Mouse (Mus musculus) heart, adult 2 months (tissue): Measurements from ENCODE around the gene Dach1. TPM values are rescaled to one million over a fixed set of nuclear protein-coding genes. Genes with fewer than 3 reads are reported as not detected.

ENCODE experiments used
- DNase-seq, 2 experiments: peaks; one replicate each; pipeline ENCODE4 v3.0.0; 2021
- H3K27ac ChIP-seq: fragments of 200-600 bp; 2 replicates; pipeline ENCODE4 v1.8.1; 2022
- H3K27me3 ChIP-seq: fragments of 200-500 bp; 2 replicates; pipeline ENCODE4 v1.6.1; 2012; ENCODE audit warnings: mild to moderate bottlenecking, low read length, inconsistent platforms, mixed read lengths; ENCODE audit not compliant: control insufficient read depth, insufficient read depth
- H3K36me3 ChIP-seq: fragments of 200-500 bp; 2 replicates; pipeline ENCODE4 v1.6.1; 2012; ENCODE audit warnings: low read length, inconsistent platforms; ENCODE audit not compliant: control insufficient read depth, insufficient read depth
- H3K4me1 ChIP-seq: fragments of 200-500 bp; 2 replicates; pipeline ENCODE4 v1.6.1; 2011; ENCODE audit warnings: low read length; ENCODE audit not compliant: control insufficient read depth, insufficient read depth
- H3K4me3 ChIP-seq: fragments of 200-600 bp; 2 replicates; pipeline ENCODE4 v1.8.1; 2022
- H3K79me2 ChIP-seq: fragments of 200-500 bp; replicated peaks from 2 replicates; pipeline ENCODE4 v1.6.1; 2012; ENCODE audit warnings: mild to moderate bottlenecking, inconsistent platforms, low read length, moderate library complexity, mixed read lengths; ENCODE audit not compliant: control insufficient read depth, insufficient read depth
- H3K9ac ChIP-seq: fragments of 200-500 bp; 2 replicates; pipeline ENCODE4 v1.6.1; 2012; ENCODE audit warnings: low read depth, mild to moderate bottlenecking, control low read depth, inconsistent platforms, low read length, mixed read lengths
- CTCF ChIP-seq: fragments of 200-600 bp; IDR thresholded peaks from 2 replicates; pipeline ENCODE4 v1.8.1; 2022; ENCODE audit warnings: antibody characterized with exemption, mild to moderate bottlenecking, moderate library complexity
- EP300 ChIP-seq: fragments of 200-500 bp; IDR thresholded peaks from 2 replicates; pipeline ENCODE4 v1.6.1; 2011; ENCODE audit warnings: low read depth, low read length, control low read depth; ENCODE audit not compliant: insufficient read depth
- POLR2A ChIP-seq: fragments of 200-500 bp; IDR thresholded peaks from 2 replicates; pipeline ENCODE4 v1.6.1; 2011; ENCODE audit warnings: mild to moderate bottlenecking, low read depth, low read length, control low read depth; ENCODE audit not compliant: insufficient read depth
- WGBS: fragments of 180-500 bp; shearing (Covaris S2); methylation state at CpG from one replicate; pipeline ENCODE4 v1.1.7; 2018; 5-methylcytosine and 5-hydroxymethylcytosine counted together
- intact Hi-C: fragments of 180-260 bp; cut with DNase I; formaldehyde crosslinking; loops from one replicate; pipeline ENCODE4 v1.15.1; 2025
- polyA plus RNA-seq: library from polyadenylated mRNA; depleted of rRNA; stranded (reverse); fragments of >200 nt; gene quantifications from 2 replicates; pipeline ENCODE4 v1.2.3, GENCODE M21; 2012
- total RNA-seq, 2 experiments: library from RNA; stranded (reverse); gene quantifications; 2 replicates each; pipeline ENCODE4 v1.2.3; 2021

Gene Dach1
- total and polyA plus RNA-seq, 3 experiments, result 2.7 to 8.4 (median 7.7) TPM

- no peaks in the 10 kb centered on the region for H3K36me3 ChIP-seq
- H3K4me3 ChIP-seq, result no peak overlapping the region
- no peaks in the 10 kb centered on the region for H3K27me3 ChIP-seq
- no peak overlapping the region for H3K9ac ChIP-seq
- H3K4me1 ChIP-seq, result no peaks in the 10 kb centered on the region
- no peaks in the 10 kb centered on the region for H3K79me2 ChIP-seq
- no peak for DNase-seq
- intact Hi-C loops, result no loop called here
- TF ChIP-seq EP300, result no peak
- no peak for TF ChIP-seq POLR2A
- no peak for TF ChIP-seq CTCF
- WGBS, result 81% methylated on average over 10 of the region's 10 CpGs
- no peak overlapping the region for H3K27ac ChIP-seq
Observed at GRCm38 (mm10) chr14:98104314-98104955, 65.1 kb downstream of the Dach1 start.

GRCm38 (mm10) chr14:98095229-98095628 is 74.3 kb downstream of the Dach1 start:
- H3K4me1 ChIP-seq, result no peaks in the 10 kb centered on the region
- 86% methylated on average over 4 of the region's 4 CpGs for WGBS
- no peak for DNase-seq
- no peak overlapping the region for H3K27ac ChIP-seq
- TF ChIP-seq EP300, result no peak
- TF ChIP-seq POLR2A, result no peak
- no peak for TF ChIP-seq CTCF
- no peak overlapping the region for H3K9ac ChIP-seq
- no peaks in the 10 kb centered on the region for H3K27me3 ChIP-seq
- no peaks in the 10 kb centered on the region for H3K79me2 ChIP-seq
- intact Hi-C loops, result no loop called here
- no peaks in the 10 kb centered on the region for H3K36me3 ChIP-seq
- H3K4me3 ChIP-seq, result no peak overlapping the region

DNA sequence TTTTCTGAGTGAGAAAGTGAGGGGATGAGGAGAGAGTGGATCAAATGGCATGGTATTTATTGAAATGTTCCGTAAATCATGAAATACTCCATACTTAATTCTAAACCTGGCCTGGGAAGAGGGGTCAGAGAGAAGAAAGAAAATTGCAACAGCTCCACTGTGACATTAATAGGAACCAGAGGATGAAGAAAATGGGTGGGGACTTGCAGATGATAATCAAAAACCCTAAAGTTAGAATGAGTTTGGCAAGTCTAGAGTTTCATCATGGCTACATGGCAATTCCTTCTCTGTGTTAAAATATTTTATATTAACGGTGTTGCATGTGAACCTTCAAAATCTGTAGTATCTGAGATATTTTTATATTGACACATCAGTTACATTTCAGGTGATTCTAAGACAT is 80.3 kb downstream of the Dach1 start:
- H3K4me1 ChIP-seq, result peaks cover 2% of the 10 kb centered on the region
- WGBS, result 94% methylated on average over 2 of the region's 2 CpGs
- H3K9ac ChIP-seq, result no peak overlapping the region
- no peak overlapping the region for H3K27ac ChIP-seq
- intact Hi-C loops, result no loop called here
- no peaks in the 10 kb centered on the region for H3K27me3 ChIP-seq
- H3K79me2 ChIP-seq, result no peaks in the 10 kb centered on the region
- TF ChIP-seq POLR2A (no peak), EP300 (no peak), CTCF (no peak)
- no peak for DNase-seq
- H3K36me3 ChIP-seq, result no peaks in the 10 kb centered on the region; the same call in 1 of the 2 replicates
- H3K4me3 ChIP-seq, result no peak overlapping the region

DNA sequence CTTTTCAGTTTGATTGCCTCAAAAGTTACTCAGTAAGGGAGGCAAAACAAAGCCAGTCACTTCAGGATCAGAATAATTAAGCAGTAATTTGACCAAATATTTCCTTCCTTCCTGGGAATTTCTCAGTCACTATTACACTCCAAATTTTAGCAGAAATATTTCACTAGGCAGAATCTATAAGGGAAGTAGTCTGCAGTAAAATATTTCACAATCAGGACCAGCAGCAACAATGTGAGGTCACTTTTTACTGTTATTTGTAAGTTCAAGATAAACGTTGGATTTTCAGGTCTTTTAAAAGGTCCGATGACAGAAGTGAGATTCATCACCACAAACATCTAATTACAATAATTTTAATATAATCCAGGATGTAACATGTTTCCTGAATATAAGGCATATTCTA is 82.2 kb downstream of the Dach1 start:
- 55% methylated on average over 2 of the region's 2 CpGs for whole genome bisulfite sequencing

DNA sequence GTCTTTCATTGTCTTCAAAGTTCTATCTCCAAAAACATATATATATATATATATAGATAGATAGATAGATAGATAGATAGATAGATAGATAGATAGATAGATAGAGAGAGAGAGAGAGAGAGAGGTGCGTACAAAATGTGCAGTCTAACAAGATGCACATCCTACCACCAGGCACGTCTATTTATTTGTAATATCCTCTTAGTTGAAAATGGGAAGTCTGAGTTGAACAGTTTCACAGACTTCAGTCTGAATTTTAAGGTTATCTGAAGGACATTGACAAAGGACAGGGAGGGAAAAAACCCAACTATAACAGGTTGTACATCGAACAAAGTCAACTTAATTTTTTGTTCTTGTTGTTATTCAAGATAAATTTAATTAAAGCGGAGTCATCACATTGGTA is 82.8 kb downstream of the Dach1 start:
- no peak for DNase-seq
- intact Hi-C loops, result no loop called here
- TF ChIP-seq EP300 (no peak), CTCF (no peak), POLR2A (no peak)
- Histone ChIP-seq H3K27me3 (no peaks in the 10 kb centered on the region), H3K9ac (no peak overlapping the region), H3K4me3 (no peak overlapping the region), H3K4me1 (peaks cover 2% of the 10 kb centered on the region), H3K36me3 (no peaks in the 10 kb centered on the region; the same call in 1 of the 2 replicates), H3K27ac (no peak overlapping the region), H3K79me2 (no peaks in the 10 kb centered on the region)
- 82% methylated on average over 4 of the region's 4 CpGs for WGBS

More for the DNA sequence above, 82.2 kb downstream of the Dach1 start:
- TF ChIP-seq POLR2A (no peak), CTCF (no peak), EP300 (no peak)
- intact Hi-C loops, result no loop called here
- no peak overlapping the region for H3K9ac ChIP-seq
- no peak overlapping the region for H3K4me3 ChIP-seq
- H3K27ac ChIP-seq, result no peak overlapping the region
- H3K36me3 ChIP-seq, result no peaks in the 10 kb centered on the region; the same call in 1 of the 2 replicates
- H3K79me2 ChIP-seq, result no peaks in the 10 kb centered on the region
- DNase-seq, result no peak
- H3K27me3 ChIP-seq, result no peaks in the 10 kb centered on the region
- H3K4me1 ChIP-seq, result peaks cover 2% of the 10 kb centered on the region

- DNase-seq, result no peak
- Histone ChIP-seq H3K27me3 (no peaks in the 10 kb centered on the region), H3K27ac (no peak overlapping the region), H3K4me3 (no peak overlapping the region), H3K9ac (no peak overlapping the region), H3K4me1 (peaks cover 2% of the 10 kb centered on the region), H3K79me2 (no peaks in the 10 kb centered on the region), H3K36me3 (peaks cover 2% of the 10 kb centered on the region)
- WGBS, result 85% methylated on average over 5 of the region's 5 CpGs
- intact Hi-C loops, result no loop called here
- TF ChIP-seq EP300 (no peak), POLR2A (no peak), CTCF (no peak)
Observed at GRCm38 (mm10) chr14:98085141-98085540, 84.4 kb downstream of the Dach1 start.
